Mouse (Mus musculus): ENCODE data around the gene Ogfr. TPM values are rescaled to one million over a fixed set of nuclear protein-coding genes. Genes with fewer than 3 reads are reported as not detected.

The Ogfr gene
- 74.9 TPM for polyA plus RNA-seq (2017; shearing (Covaris generic))

GRCm38 (mm10) chr2:180589123-180589831 lies at the start of gene Ogfr:
Gene Ogfr, plus strand, starts transcription at chr2:180589245.

GRCm38 (mm10) chr2:180581002-180581401 lies 8.0 kb upstream of the Ogfr start, which contains the start of gene Mrgbp:
Gene Mrgbp, plus strand, starts transcription at chr2:180581304.

GRCm38 (mm10) chr2:180597490-180597889 lies 8.4 kb downstream of the Ogfr start, which contains the start of gene Col9a3:
Gene Col9a3, plus strand, starts transcription at chr2:180597790.

GRCm38 (mm10) chr2:180642555-180643260 lies 53.7 kb downstream of the Ogfr start, which contains the start of gene Tcfl5:
Gene Tcfl5, minus strand, starts transcription at chr2:180642708.

Other genes starting within 250 kb of the Ogfr start
- 0.81 TPM for gene Slco4a1, start 133.0 kb upstream of the Ogfr start, polyA plus RNA-seq (2017; shearing (Covaris generic))
- gene Ntsr1, start 89.3 kb upstream of the Ogfr start, polyA plus RNA-seq (2017; shearing (Covaris generic)), result not detected
- gene Mrgbp, start 7.9 kb upstream of the Ogfr start, polyA plus RNA-seq (2017; shearing (Covaris generic)), result 64.1 TPM
- gene Col9a3, start 8.5 kb downstream of the Ogfr start, polyA plus RNA-seq (2017; shearing (Covaris generic)), result 1.6 TPM
- 0.16 TPM for gene Tcfl5, start 53.5 kb downstream of the Ogfr start, polyA plus RNA-seq (2017; shearing (Covaris generic))
- 54.7 TPM for gene Dido1, start 120.8 kb downstream of the Ogfr start, polyA plus RNA-seq (2017; shearing (Covaris generic))
- gene Gid8, start 120.9 kb downstream of the Ogfr start, polyA plus RNA-seq (2017; shearing (Covaris generic)), result 33.3 TPM
- 111 TPM for gene Slc17a9, start 136.0 kb downstream of the Ogfr start, polyA plus RNA-seq (2017; shearing (Covaris generic))
- not detected for gene Bhlhe23, start 187.7 kb downstream of the Ogfr start, polyA plus RNA-seq (2017; shearing (Covaris generic))

Data from CD4-positive, CD25-positive, alpha-beta regulatory T cell (primary cell).